ENCODE assay signal across 15 mouse cellular contexts in the genomic region with DNA sequence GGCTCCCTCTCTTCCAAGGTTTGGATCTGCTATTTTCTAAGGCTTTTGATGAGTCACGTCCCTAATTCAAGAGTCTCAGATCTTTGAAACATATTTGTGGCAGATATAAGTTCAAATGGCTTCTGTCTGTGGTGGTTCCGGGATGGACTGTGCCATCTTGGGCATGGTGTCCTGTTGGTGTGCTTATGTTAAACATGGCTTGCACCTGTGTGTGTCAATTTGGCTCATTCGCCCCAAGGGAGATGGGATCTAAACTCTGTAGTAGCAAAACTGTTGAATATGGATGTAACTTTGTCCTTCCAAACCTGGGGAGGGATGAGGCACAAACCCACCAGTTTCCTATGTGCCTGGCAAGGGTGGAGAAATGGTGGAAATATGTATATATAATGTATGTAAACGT.
"Had no signal": no experiment of that assay in that cellular context is flagged by ENCODE, and none has a peak within 500 bp of the region (broad histone marks: within the 10 kb centered on the region; RNA-seq: fewer than 3 reads in every experiment).

No protein-coding gene starts in this region.

- H3K9ac ChIP-seq: neural tube, embryonic 15.5 days; stomach, embryonic 15.5 days had no signal

- DNase-seq: retina, postnatal 1 day; right cerebral cortex, adult 18-20 months; right cerebral cortex, postnatal 14 days; right cerebral cortex, postnatal 25 days; right cerebral cortex, postnatal 4 days; spleen, adult 18-20 months; thymus, adult 18-20 months; thymus, adult 2 months; thymus, postnatal 14 days; thymus, postnatal 25 days; thymus, postnatal 36 days; thymus, postnatal 4 days had no signal

- H3K27ac ChIP-seq: neural tube, embryonic 15.5 days; stomach, embryonic 15.5 days; stomach, postnatal 0 days had no signal

- H3K9me3 ChIP-seq: neural tube, embryonic 15.5 days; stomach, embryonic 15.5 days had no signal

- H3K4me2 ChIP-seq: neural tube, embryonic 15.5 days; stomach, embryonic 15.5 days had no signal

- H3K36me3 ChIP-seq: neural tube, embryonic 15.5 days; stomach, embryonic 15.5 days had no signal

- H3K27me3 ChIP-seq: neural tube, embryonic 15.5 days; stomach, embryonic 15.5 days had no signal

- H3K4me3 ChIP-seq: neural tube, embryonic 15.5 days; stomach, embryonic 15.5 days had no signal

- H3K4me1 ChIP-seq: neural tube, embryonic 15.5 days; stomach, embryonic 15.5 days had no signal
